Mouse (Mus musculus) kidney, embryonic 14.5 days (tissue): Measurements from ENCODE around the gene Dolpp1. TPM values are rescaled to one million over a fixed set of nuclear protein-coding genes. Genes with fewer than 3 reads are reported as not detected.

Experiments
- ATAC-seq: fragments of 200-750 bp; cut with Nextera tagmentation; 2 replicates; pipeline ENCODE4 v1.8.0; 2017; ENCODE audit warnings: moderate number of reproducible peaks, mild to moderate bottlenecking, moderate TSS enrichment, moderate library complexity; ENCODE audit not compliant: low FRiP score, low TSS enrichment
- H3K27ac ChIP-seq: fragments of 300-500 bp; sonication (generic); 2 replicates; pipeline ENCODE4 v1.5.1; 2014; ENCODE audit warnings: low read depth, mild to moderate bottlenecking, low read length, moderate library complexity, mixed read lengths
- H3K27me3 ChIP-seq: fragments of 300-500 bp; sonication (generic); 2 replicates; pipeline ENCODE4 v1.6.1; 2014; ENCODE audit warnings: mild to moderate bottlenecking, low read length; ENCODE audit not compliant: control insufficient read depth, insufficient read depth
- H3K36me3 ChIP-seq: fragments of 300-500 bp; sonication (generic); 2 replicates; pipeline ENCODE4 v1.6.1; 2014; ENCODE audit warnings: low read length, mixed read lengths; ENCODE audit not compliant: control insufficient read depth, insufficient read depth
- H3K4me1 ChIP-seq: fragments of 300-500 bp; sonication (generic); 2 replicates; pipeline ENCODE4 v1.6.1; 2014; ENCODE audit warnings: low read length, mixed read lengths; ENCODE audit not compliant: control insufficient read depth, insufficient read depth
- H3K4me2 ChIP-seq: fragments of 300-500 bp; sonication (generic); replicated peaks from 2 replicates; pipeline ENCODE4 v1.6.1; 2014; ENCODE audit warnings: low read depth, mild to moderate bottlenecking, low read length
- H3K4me3 ChIP-seq: fragments of 300-500 bp; sonication (generic); 2 replicates; pipeline ENCODE4 v1.5.1; 2014; ENCODE audit warnings: mild to moderate bottlenecking, low read length
- H3K9ac ChIP-seq: fragments of 300-500 bp; sonication (generic); 2 replicates; pipeline ENCODE4 v1.6.1; 2014; ENCODE audit warnings: low read depth, mild to moderate bottlenecking, low read length, moderate library complexity
- H3K9me3 ChIP-seq: fragments of 300-500 bp; sonication (generic); 2 replicates; pipeline ENCODE4 v1.6.1; 2016; ENCODE audit warnings: low read length; ENCODE audit not compliant: control insufficient read depth
- WGBS: fragments of 180-500 bp; shearing (Covaris S2); extraction: QIAGEN DNeasy Blood & Tissue Kit; methylation state at CpG from one replicate; pipeline ENCODE4 v1.1.7; 2014; 5-methylcytosine and 5-hydroxymethylcytosine counted together
- polyA plus RNA-seq: library from polyadenylated mRNA; unstranded; fragments of >200 nt; fragmentation: Nextera tagmentation; extraction: Ambion mirVana; gene quantifications from 2 replicates; pipeline ENCODE4 v1.2.1, GENCODE M21; 2014

Gene Dolpp1
- polyA plus RNA-seq, 1 experiment from 2014 or later, result 34.7 TPM

GRCm38 (mm10) chr2:30386913-30387312, 5.1 kb upstream of the Dolpp1 start:
- no peaks in the 10 kb centered on the region for H3K27me3 ChIP-seq
- no peak for ATAC-seq
- no peaks in the 10 kb centered on the region; the same call in 1 of the 2 replicates for H3K4me1 ChIP-seq
- peaks cover 19% of the 10 kb centered on the region for H3K36me3 ChIP-seq
- no peak overlapping the region for H3K27ac ChIP-seq
- no peaks in the 10 kb centered on the region for H3K9me3 ChIP-seq
- 88% methylated on average over 9 of the region's 9 CpGs for WGBS
- no peak overlapping the region for H3K4me3 ChIP-seq
- no peak overlapping the region for H3K4me2 ChIP-seq
- H3K9ac ChIP-seq, result no peak overlapping the region

- no peaks in the 10 kb centered on the region for H3K9me3 ChIP-seq
- no peak overlapping the region for H3K4me3 ChIP-seq
- H3K9ac ChIP-seq, result no peak overlapping the region
- no peak overlapping the region for H3K4me2 ChIP-seq
- H3K36me3 ChIP-seq, result no peaks in the 10 kb centered on the region; the same call in 1 of the 2 replicates
- H3K27ac ChIP-seq, result no peak overlapping the region
- H3K4me1 ChIP-seq, result peaks cover 7% of the 10 kb centered on the region
- WGBS, result 92% methylated on average over 2 of the region's 2 CpGs
- ATAC-seq, result no peak
- no peaks in the 10 kb centered on the region for H3K27me3 ChIP-seq
Measured at GRCm38 (mm10) chr2:30389000-30389399, 3.1 kb upstream of the Dolpp1 start.

GRCm38 (mm10) chr2:30392577-30393369, 719 bp downstream of the Dolpp1 start:
- Histone ChIP-seq H3K27ac (peak overlapping the region; percentile 73), H3K4me2 (peak overlapping the region; percentile 89), H3K4me3 (peak overlapping the region; percentile 66), H3K27me3 (no peaks in the 10 kb centered on the region), H3K4me1 (peaks cover 7% of the 10 kb centered on the region), H3K9ac (peak overlapping the region; percentile 77), H3K36me3 (peaks cover 18% of the 10 kb centered on the region), H3K9me3 (no peaks in the 10 kb centered on the region)
- ATAC-seq, result peak; percentile 78
- under 1% methylated on average over 54 of the region's 54 CpGs for WGBS

DNA sequence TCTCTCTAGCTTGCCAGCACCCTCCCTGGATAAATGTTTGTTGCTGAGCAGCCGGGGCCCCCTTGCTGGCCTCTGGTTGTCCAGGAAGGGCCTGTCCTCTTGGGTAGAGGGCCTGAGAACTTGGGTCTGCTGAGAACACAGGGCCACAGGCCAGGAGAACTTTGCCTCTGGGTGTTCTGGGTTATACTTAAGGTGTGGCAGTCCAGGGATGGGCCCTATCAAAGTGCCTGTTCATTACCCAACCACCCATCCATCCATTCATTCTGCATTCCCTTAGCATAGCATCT, 1.3 kb downstream of the Dolpp1 start:
- H3K4me2 ChIP-seq, result peak overlapping the region; percentile 89
- peak overlapping the region; percentile 77 for H3K9ac ChIP-seq
- ATAC-seq, result no peak
- no peaks in the 10 kb centered on the region for H3K27me3 ChIP-seq
- H3K36me3 ChIP-seq, result peaks cover 24% of the 10 kb centered on the region
- H3K9me3 ChIP-seq, result no peaks in the 10 kb centered on the region
- WGBS, result 58% methylated on average over 1 of the region's 1 CpGs
- peaks cover 7% of the 10 kb centered on the region for H3K4me1 ChIP-seq
- H3K4me3 ChIP-seq, result peak overlapping the region; percentile 66
- peak overlapping the region; percentile 73 for H3K27ac ChIP-seq

DNA sequence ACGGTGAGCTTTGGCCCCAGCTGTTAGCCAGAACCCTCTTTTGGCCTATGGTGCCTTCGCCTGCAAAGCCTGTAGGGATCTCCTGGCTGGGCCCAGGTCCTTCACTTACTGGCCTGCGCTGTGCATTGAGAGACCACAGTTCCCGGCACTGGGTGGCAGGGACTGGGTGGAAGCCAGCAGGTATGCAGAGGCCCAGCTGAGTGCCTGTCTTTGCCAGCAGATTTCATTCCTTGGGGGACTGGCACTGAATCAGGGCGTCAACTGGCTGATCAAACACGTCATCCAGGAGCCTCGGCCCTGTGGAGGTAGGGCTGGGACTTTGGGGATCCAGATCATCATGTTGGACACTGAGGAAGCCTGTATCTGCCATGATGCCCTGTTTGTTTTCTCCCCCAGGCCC, 3.7 kb downstream of the Dolpp1 start:
- ATAC-seq, result no peak
- H3K9ac ChIP-seq, result no peak overlapping the region
- H3K27me3 ChIP-seq, result no peaks in the 10 kb centered on the region
- H3K9me3 ChIP-seq, result no peaks in the 10 kb centered on the region
- H3K4me2 ChIP-seq, result no peak overlapping the region
- H3K36me3 ChIP-seq, result peaks cover 45% of the 10 kb centered on the region
- peaks cover 7% of the 10 kb centered on the region for H3K4me1 ChIP-seq
- H3K4me3 ChIP-seq, result no peak overlapping the region
- no peak overlapping the region for H3K27ac ChIP-seq
- WGBS, result 89% methylated on average over 7 of the region's 7 CpGs

DNA sequence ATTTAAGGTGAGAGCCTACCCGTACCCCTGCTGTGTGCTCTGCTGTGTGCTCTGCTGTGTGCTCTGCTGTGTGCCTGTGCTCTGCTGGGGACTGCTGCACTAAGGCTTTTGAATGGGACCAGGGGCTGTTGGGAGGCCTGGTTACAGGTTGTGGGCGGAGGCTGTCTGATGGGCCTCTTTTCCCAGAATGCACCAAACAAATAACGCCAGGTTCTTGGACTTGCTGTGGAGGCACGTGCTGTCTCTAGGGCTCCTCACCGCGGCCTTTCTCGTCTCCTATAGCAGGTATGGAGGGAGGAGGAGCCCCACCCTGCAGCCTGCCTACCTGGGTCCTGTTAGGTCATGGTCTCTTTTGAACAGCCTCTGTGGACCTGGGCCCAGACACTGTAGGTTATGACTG, 4.2 kb downstream of the Dolpp1 start:
- 83% methylated on average over 7 of the region's 7 CpGs for WGBS
- no peaks in the 10 kb centered on the region for H3K27me3 ChIP-seq
- H3K9ac ChIP-seq, result no peak overlapping the region
- ATAC-seq, result no peak
- peaks cover 7% of the 10 kb centered on the region for H3K4me1 ChIP-seq
- H3K4me3 ChIP-seq, result no peak overlapping the region
- H3K36me3 ChIP-seq, result peaks cover 45% of the 10 kb centered on the region
- no peak overlapping the region for H3K27ac ChIP-seq
- no peak overlapping the region for H3K4me2 ChIP-seq
- no peaks in the 10 kb centered on the region for H3K9me3 ChIP-seq

- Histone ChIP-seq H3K4me2 (no peak overlapping the region), H3K4me1 (peaks cover 7% of the 10 kb centered on the region; the same call in 1 of the 2 replicates), H3K9me3 (no peaks in the 10 kb centered on the region), H3K27ac (no peak overlapping the region), H3K27me3 (no peaks in the 10 kb centered on the region), H3K9ac (no peak overlapping the region), H3K4me3 (no peak overlapping the region), H3K36me3 (peaks cover 45% of the 10 kb centered on the region)
- WGBS, result 90% methylated on average over 10 of the region's 10 CpGs
- no peak for ATAC-seq
Measured at GRCm38 (mm10) chr2:30397986-30398512, 6.0 kb downstream of the Dolpp1 start.

DNA sequence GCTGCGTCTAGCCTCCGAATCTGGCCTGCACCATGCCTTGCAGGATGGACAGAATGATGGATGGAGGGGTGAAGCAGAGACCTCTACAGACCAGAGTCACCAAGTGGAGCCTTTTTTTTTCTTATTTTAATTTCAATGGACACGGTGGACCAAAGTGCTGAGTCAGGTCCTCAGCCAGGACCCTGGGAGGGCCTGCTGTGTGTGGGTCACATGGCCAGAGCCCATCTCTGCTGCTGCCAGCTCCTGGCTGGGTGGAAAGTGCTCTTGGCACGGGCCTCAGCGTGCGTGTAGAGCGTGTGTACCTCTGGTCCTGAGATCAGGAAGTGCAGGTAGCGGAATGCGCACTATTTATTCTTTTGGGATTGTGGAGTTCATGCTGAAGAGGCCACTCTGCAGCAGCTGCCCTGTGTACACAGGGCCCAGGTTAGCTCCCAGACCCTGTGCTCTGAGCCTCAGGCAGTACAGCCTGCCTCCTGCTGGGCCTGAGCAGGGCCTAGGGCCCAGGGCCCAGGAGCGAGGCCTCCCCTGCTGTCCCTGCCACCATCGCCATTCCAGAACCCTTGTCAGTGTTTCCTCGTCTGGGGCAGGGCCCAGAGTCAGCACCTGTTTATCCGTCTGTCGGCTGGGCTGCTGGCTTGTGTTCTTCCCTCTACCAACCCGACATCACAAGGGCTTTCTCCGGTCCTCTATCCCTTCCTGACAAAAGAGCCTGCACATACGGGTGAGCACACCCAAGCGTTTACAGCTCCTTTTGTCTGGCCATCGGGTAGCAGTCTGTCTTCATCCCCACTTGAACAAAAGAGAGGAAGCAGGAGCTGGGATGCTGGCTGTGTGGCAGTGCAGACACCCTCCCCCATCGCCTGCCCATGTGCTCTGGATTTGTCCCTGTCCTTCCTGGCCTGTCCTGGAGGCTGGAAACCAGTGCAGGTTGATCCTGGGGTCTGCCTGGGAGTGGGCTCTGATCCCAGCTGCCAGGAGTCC, 7.4 kb downstream of the Dolpp1 start:
- Histone ChIP-seq H3K27me3 (no peaks in the 10 kb centered on the region), H3K27ac (no peak overlapping the region), H3K4me2 (no peak overlapping the region), H3K9me3 (no peaks in the 10 kb centered on the region), H3K4me3 (no peak overlapping the region), H3K9ac (no peak overlapping the region), H3K36me3 (peaks cover 53% of the 10 kb centered on the region), H3K4me1 (no peaks in the 10 kb centered on the region)
- 60% methylated on average over 20 of the region's 20 CpGs for whole genome bisulfite sequencing
- no peak for ATAC-seq
